Mouse (Mus musculus): ENCODE results near the gene Akap14. TPM values are rescaled to one million over a fixed set of nuclear protein-coding genes. Genes with fewer than 3 reads are reported as not detected.
"Not testable (repeated sequence)": the region's sequence is repeated elsewhere in the genome, so short reads cannot be mapped to it uniquely, and the experiment has no call there.

Akap14 gene
- polyA plus RNA-seq, 1 experiment from 2014 or later: not detected

GRCm38 (mm10) chrX:37163115-37163514, 5.5 kb downstream of the Akap14 start:
- Histone ChIP-seq H3K4me2 (ENCODE audit: low read depth, low read length) (no peak overlapping the region), H3K9ac (replicated peaks; ENCODE audit: low read length) (no peak overlapping the region), H3K4me3 (ENCODE audit: low read depth, low read length) (no peak overlapping the region), H3K36me3 (replicated peaks; ENCODE audit: control insufficient read depth, insufficient read depth, low read depth, low read length) (no peaks in the 10 kb centered on the region), H3K9me3 (replicated peaks; ENCODE audit: control insufficient read depth, low read length) (no peaks in the 10 kb centered on the region), H3K4me1 (ENCODE audit: control insufficient read depth, insufficient read depth, low read length) (no peaks in the 10 kb centered on the region), H3K27me3 (ENCODE audit: control insufficient read depth, insufficient read depth, low read length) (no peaks in the 10 kb centered on the region), H3K27ac (replicated peaks; ENCODE audit: low read depth, low read length) (no peak overlapping the region)
- no peak for ATAC-seq (replicated peaks; ENCODE audit: insufficient number of reproducible peaks, low FRiP score, low TSS enrichment, low read depth)
- DNase-seq (ENCODE audit: low spot score): no peak
- WGBS: 72% methylated on average over 18 of the region's 18 CpGs

- Histone ChIP-seq H3K9me3 (replicated peaks; ENCODE audit: control insufficient read depth, low read length) (no peaks in the 10 kb centered on the region), H3K27me3 (ENCODE audit: control insufficient read depth, insufficient read depth, low read length) (no peaks in the 10 kb centered on the region), H3K27ac (replicated peaks; ENCODE audit: low read depth, low read length) (no peak overlapping the region), H3K4me3 (ENCODE audit: low read depth, low read length) (no peak overlapping the region), H3K9ac (replicated peaks; ENCODE audit: low read length) (no peak overlapping the region), H3K4me2 (ENCODE audit: low read depth, low read length) (no peak overlapping the region), H3K4me1 (ENCODE audit: control insufficient read depth, insufficient read depth, low read length) (no peaks in the 10 kb centered on the region), H3K36me3 (replicated peaks; ENCODE audit: control insufficient read depth, insufficient read depth, low read depth, low read length) (no peaks in the 10 kb centered on the region)
- ATAC-seq (replicated peaks; ENCODE audit: insufficient number of reproducible peaks, low FRiP score, low TSS enrichment, low read depth) (no peak), DNase-seq (ENCODE audit: low spot score) (no peak)
- 71% methylated on average over 10 of the region's 10 CpGs for WGBS
Measured at GRCm38 (mm10) chrX:37161169-37161568, 7.5 kb downstream of the Akap14 start.

- Histone ChIP-seq H3K27ac (replicated peaks; ENCODE audit: low read depth, low read length) (no peak overlapping the region), H3K4me1 (ENCODE audit: control insufficient read depth, insufficient read depth, low read length) (no peaks in the 10 kb centered on the region), H3K9me3 (replicated peaks; ENCODE audit: control insufficient read depth, low read length) (no peaks in the 10 kb centered on the region), H3K4me2 (ENCODE audit: low read depth, low read length) (no peak overlapping the region), H3K27me3 (ENCODE audit: control insufficient read depth, insufficient read depth, low read length) (no peaks in the 10 kb centered on the region), H3K4me3 (ENCODE audit: low read depth, low read length) (no peak overlapping the region), H3K9ac (replicated peaks; ENCODE audit: low read length) (no peak overlapping the region), H3K36me3 (replicated peaks; ENCODE audit: control insufficient read depth, insufficient read depth, low read depth, low read length) (no peaks in the 10 kb centered on the region)
- WGBS: 58% methylated on average over 4 of the region's 4 CpGs
- DNase-seq (ENCODE audit: low spot score) (no peak), ATAC-seq (replicated peaks; ENCODE audit: insufficient number of reproducible peaks, low FRiP score, low TSS enrichment, low read depth) (no peak)
Measured at GRCm38 (mm10) chrX:37157839-37158238, 10.8 kb downstream of the Akap14 start.

GRCm38 (mm10) chrX:37144954-37145353, 23.7 kb downstream of the Akap14 start:
- H3K9ac ChIP-seq (replicated peaks; ENCODE audit: low read length): no peak overlapping the region
- no peaks in the 10 kb centered on the region for H3K36me3 ChIP-seq (replicated peaks; ENCODE audit: control insufficient read depth, insufficient read depth, low read depth, low read length)
- no peak overlapping the region for H3K27ac ChIP-seq (replicated peaks; ENCODE audit: low read depth, low read length)
- no peaks in the 10 kb centered on the region for H3K9me3 ChIP-seq (replicated peaks; ENCODE audit: control insufficient read depth, low read length)
- H3K4me1 ChIP-seq (ENCODE audit: control insufficient read depth, insufficient read depth, low read length): no peaks in the 10 kb centered on the region
- WGBS: 98% methylated on average over 2 of the region's 2 CpGs
- no peaks in the 10 kb centered on the region for H3K27me3 ChIP-seq (ENCODE audit: control insufficient read depth, insufficient read depth, low read length)
- ATAC-seq (replicated peaks; ENCODE audit: insufficient number of reproducible peaks, low FRiP score, low TSS enrichment, low read depth) (no peak), DNase-seq (ENCODE audit: low spot score) (peak; percentile 19)
- no peak overlapping the region for H3K4me3 ChIP-seq (ENCODE audit: low read depth, low read length)
- H3K4me2 ChIP-seq (ENCODE audit: low read depth, low read length): no peak overlapping the region

GRCm38 (mm10) chrX:37144498-37144897, 24.1 kb downstream of the Akap14 start:
- not testable (repeated sequence) for H3K36me3 ChIP-seq (replicated peaks; ENCODE audit: control insufficient read depth, insufficient read depth, low read depth, low read length); H3K27me3 ChIP-seq (ENCODE audit: control insufficient read depth, insufficient read depth, low read length); H3K4me1 ChIP-seq (ENCODE audit: control insufficient read depth, insufficient read depth, low read length); H3K9ac ChIP-seq (replicated peaks; ENCODE audit: low read length); H3K27ac ChIP-seq (replicated peaks; ENCODE audit: low read depth, low read length); H3K4me3 ChIP-seq (ENCODE audit: low read depth, low read length); H3K4me2 ChIP-seq (ENCODE audit: low read depth, low read length); DNase-seq (ENCODE audit: low spot score); H3K9me3 ChIP-seq (replicated peaks; ENCODE audit: control insufficient read depth, low read length); ATAC-seq (replicated peaks; ENCODE audit: insufficient number of reproducible peaks, low FRiP score, low TSS enrichment, low read depth)
- WGBS: 33% methylated on average over 1 of the region's 4 CpGs

- Histone ChIP-seq H3K9me3 (replicated peaks; ENCODE audit: control insufficient read depth, low read length) (no peaks in the 10 kb centered on the region), H3K4me2 (ENCODE audit: low read depth, low read length) (no peak overlapping the region), H3K4me1 (ENCODE audit: control insufficient read depth, insufficient read depth, low read length) (no peaks in the 10 kb centered on the region), H3K27ac (replicated peaks; ENCODE audit: low read depth, low read length) (no peak overlapping the region), H3K4me3 (ENCODE audit: low read depth, low read length) (no peak overlapping the region), H3K36me3 (replicated peaks; ENCODE audit: control insufficient read depth, insufficient read depth, low read depth, low read length) (no peaks in the 10 kb centered on the region), H3K9ac (replicated peaks; ENCODE audit: low read length) (no peak overlapping the region), H3K27me3 (ENCODE audit: control insufficient read depth, insufficient read depth, low read length) (no peaks in the 10 kb centered on the region)
- ATAC-seq (replicated peaks; ENCODE audit: insufficient number of reproducible peaks, low FRiP score, low TSS enrichment, low read depth): no peak
- 89% methylated on average over 3 of the region's 3 CpGs for WGBS
- no peak for DNase-seq (ENCODE audit: low spot score)
Measured at GRCm38 (mm10) chrX:37141732-37142131, 26.9 kb downstream of the Akap14 start.

- Histone ChIP-seq H3K9ac (replicated peaks; ENCODE audit: low read length) (peak within 1 kb of the TSS; percentile 79), H3K27ac (replicated peaks; ENCODE audit: low read depth, low read length) (no peak within 1 kb of the TSS; the same call in 1 of the 2 replicates), H3K4me1 (ENCODE audit: control insufficient read depth, insufficient read depth, low read length) (no peaks in the 10 kb centered on the region), H3K4me2 (ENCODE audit: low read depth, low read length) (peak within 1 kb of the TSS; percentile 43), H3K36me3 (replicated peaks; ENCODE audit: control insufficient read depth, insufficient read depth, low read depth, low read length) (no peaks in the 10 kb centered on the region), H3K4me3 (ENCODE audit: low read depth, low read length) (peak within 1 kb of the TSS; percentile 61), H3K27me3 (ENCODE audit: control insufficient read depth, insufficient read depth, low read length) (no peaks in the 10 kb centered on the region), H3K9me3 (replicated peaks; ENCODE audit: control insufficient read depth, low read length) (no peaks in the 10 kb centered on the region)
- peak; percentile 81 for DNase-seq (ENCODE audit: low spot score)
- ATAC-seq (replicated peaks; ENCODE audit: insufficient number of reproducible peaks, low FRiP score, low TSS enrichment, low read depth): peak; percentile 78
- WGBS: 14% methylated on average over 49 of the region's 58 CpGs
Measured at GRCm38 (mm10) chrX:37126671-37127358, 41.8 kb downstream of the Akap14 start, which contains the start of gene Nkap. TSS of gene Nkap (plus strand) at chrX:37126795.

- WGBS: 85% methylated on average over 7 of the region's 7 CpGs
- no peak overlapping the region for H3K4me2 ChIP-seq (ENCODE audit: low read depth, low read length)
- ATAC-seq (replicated peaks; ENCODE audit: insufficient number of reproducible peaks, low FRiP score, low TSS enrichment, low read depth): no peak
- H3K36me3 ChIP-seq (replicated peaks; ENCODE audit: control insufficient read depth, insufficient read depth, low read depth, low read length): no peaks in the 10 kb centered on the region
- H3K27ac ChIP-seq (replicated peaks; ENCODE audit: low read depth, low read length): no peak overlapping the region
- H3K27me3 ChIP-seq (ENCODE audit: control insufficient read depth, insufficient read depth, low read length): no peaks in the 10 kb centered on the region
- no peaks in the 10 kb centered on the region for H3K4me1 ChIP-seq (ENCODE audit: control insufficient read depth, insufficient read depth, low read length)
- no peak for DNase-seq (ENCODE audit: low spot score)
- no peaks in the 10 kb centered on the region for H3K9me3 ChIP-seq (replicated peaks; ENCODE audit: control insufficient read depth, low read length)
- H3K9ac ChIP-seq (replicated peaks; ENCODE audit: low read length): no peak overlapping the region
- H3K4me3 ChIP-seq (ENCODE audit: low read depth, low read length): no peak overlapping the region
Measured at GRCm38 (mm10) chrX:37125511-37125910, 43.1 kb downstream of the Akap14 start.
